Mouse (Mus musculus) liver, embryonic 14.5 days (tissue): ENCODE data around the gene Lamb3.

ENCODE experiments used
- CTCF ChIP-seq: IDR thresholded peaks from 2 replicates; pipeline ENCODE4 v1.5.1; 2016; ENCODE audit warnings: antibody characterized with exemption, low read depth, control low read depth
- EP300 ChIP-seq: IDR thresholded peaks from 2 replicates; pipeline ENCODE4 v1.6.1; 2016; ENCODE audit warnings: antibody characterized with exemption, low read depth

DNA sequence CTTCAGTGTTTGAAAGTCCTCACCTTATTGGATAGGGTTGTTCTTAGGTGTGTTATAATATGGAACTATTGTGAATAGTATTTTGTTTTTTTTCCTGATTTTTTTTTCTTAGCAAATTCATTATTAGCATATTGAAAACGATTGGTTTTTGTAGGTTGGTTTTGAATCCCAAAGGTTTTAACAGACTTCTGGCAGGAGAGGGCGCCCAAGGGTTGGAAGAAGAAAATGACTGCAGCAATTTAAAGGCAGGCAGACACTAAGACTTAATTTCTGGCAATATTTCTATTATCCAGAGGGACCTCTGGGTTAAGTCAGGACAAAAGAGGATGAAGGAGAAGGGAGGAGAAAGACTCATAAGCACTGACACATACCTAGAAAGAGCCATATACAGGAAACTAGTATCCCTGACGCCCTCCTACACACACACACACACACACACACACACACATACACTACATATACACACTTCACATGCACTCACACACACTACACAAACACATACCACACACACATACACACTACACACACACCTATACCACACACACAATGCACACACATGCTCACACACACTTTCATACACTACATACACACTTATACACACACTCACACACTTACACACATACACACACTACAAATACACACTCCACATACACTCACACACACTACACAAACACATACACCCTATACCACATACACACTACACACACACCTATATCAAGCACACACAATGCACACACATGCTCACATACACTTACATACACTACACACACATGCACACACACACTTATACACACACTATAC, 48.2 kb downstream of the Lamb3 start:
- TF ChIP-seq CTCF (peak; percentile 35; the same call in 1 of the 2 replicates), EP300 (no peak)
